Mouse (Mus musculus) brain, embryonic 18.5 days (tissue): Measurements from ENCODE around the gene Slain1.
A peak's percentile ranks its signal among the peaks of the same experiment; 100 is the strongest.

ENCODE experiments used
- DNase-seq: peaks from one replicate; pipeline ENCODE4 v3.0.0-alpha.2; 2012; ENCODE audit warnings: low read depth, low spot score

Slain1 gene

DNA sequence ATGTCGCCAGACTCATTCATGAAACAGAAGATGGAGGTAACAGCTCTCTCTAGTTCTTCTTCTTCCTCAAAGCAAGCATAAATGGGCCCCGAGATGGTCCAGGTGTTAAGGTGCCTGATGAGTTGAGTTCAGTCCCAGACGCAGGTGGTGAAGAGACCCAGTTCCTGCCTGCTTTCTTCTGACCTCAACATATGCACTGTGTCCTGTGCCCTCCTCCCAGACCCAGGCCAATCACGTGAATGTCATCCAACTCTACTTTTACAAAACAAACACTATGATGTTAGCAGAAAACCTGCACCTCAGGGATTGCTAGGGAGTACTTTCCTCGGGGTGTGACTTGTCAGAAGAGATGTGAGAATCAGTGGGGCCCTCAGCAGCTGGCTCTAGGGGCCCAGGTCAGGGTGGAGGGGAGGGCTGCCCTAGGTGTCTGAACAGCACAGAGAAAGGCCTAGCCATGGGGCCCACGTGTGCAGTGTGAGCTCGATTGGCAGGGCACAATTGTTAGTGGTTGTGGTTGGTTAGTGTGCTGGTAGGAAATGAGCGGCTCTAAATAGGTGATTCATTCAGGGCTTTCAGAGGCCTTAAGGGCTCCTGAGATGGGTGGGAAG lies 16.4 kb downstream of the Slain1 start:
- DNase-seq: no peak

DNA sequence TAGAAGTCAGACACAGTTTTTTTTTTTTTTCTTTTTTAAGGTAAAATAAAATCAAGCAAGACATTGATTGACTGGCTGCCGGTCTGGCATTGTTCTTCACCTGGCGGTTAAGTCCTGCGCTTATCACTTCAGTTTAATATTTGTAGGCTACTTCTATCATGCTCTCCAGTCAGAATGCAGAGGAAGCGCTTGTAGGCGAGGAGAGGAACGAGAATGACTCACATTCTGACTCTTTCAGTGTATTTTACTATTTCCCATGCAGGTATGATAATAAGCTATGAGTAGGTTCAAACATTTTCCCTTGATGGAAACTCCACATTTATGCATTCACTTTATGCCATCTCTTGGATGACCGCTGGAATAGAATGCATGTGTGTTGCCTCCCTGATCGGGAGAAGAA lies 17.0 kb downstream of the Slain1 start:
- DNase-seq: no peak

DNA sequence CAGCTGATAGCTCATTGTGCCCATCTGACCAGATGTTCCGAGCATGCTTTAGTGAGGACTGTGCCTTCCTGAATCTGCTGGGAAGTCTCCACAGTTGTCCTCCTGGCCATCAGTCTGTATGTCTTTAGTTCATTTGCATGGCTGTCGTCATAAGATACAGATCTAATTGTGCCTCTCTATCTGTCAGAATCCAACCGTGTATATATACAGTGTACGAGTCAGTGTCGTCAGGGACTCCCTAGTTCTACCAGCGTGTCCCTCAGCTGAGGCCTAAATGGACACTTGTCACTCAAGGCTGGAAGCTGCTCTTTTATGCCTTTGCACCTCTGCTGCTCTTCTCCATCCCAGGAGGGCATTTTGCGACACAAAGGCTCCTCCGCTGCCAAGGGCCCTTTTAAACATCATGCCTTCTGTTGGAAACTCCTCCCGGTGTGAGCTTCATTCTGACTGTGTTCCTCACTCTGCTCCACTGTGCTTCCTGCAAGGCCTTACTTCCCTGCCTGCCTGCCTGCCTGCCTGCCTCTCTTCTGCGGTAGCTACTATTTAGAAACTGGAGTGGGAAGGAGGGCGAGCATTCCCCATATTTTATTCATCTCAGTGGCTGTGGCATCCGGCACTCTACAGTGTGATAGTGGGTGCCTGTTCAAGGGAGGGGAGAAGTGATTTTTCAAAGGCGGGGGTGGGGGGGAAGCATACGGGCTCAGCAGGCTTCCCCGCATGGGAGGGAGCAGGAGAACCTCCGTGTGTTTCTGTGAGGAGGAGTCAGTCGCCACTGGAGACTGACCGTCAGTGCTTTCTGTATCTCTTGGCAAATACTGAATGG lies 29.6 kb downstream of the Slain1 start:
- DNase-seq: no peak

DNA sequence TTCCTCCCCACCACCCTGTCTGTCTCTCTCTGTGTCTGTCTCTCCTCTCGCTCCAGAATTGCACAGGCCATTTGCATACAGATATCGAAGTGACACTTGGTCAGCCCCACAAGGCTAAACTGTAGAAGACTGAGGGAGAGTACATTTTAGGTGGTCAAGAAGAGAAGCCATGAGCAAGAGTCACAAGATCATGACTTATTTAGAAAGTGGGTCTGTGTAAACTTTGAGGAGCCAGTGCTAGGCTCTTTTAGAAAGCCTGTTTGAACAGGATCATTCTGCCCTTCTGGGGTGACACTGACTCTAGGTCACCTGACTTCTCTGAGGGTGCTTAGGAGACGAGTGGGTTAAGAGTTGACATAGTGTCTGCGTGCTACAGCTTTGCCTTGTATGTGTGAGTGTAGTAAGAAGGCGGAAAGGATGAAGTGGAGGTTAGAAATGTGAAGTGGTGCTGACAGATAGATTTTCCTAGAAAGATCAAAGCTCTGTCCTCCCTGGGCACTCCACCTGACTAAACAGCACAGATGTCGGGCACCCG lies 30.3 kb downstream of the Slain1 start:
- DNase-seq: no peak

DNA sequence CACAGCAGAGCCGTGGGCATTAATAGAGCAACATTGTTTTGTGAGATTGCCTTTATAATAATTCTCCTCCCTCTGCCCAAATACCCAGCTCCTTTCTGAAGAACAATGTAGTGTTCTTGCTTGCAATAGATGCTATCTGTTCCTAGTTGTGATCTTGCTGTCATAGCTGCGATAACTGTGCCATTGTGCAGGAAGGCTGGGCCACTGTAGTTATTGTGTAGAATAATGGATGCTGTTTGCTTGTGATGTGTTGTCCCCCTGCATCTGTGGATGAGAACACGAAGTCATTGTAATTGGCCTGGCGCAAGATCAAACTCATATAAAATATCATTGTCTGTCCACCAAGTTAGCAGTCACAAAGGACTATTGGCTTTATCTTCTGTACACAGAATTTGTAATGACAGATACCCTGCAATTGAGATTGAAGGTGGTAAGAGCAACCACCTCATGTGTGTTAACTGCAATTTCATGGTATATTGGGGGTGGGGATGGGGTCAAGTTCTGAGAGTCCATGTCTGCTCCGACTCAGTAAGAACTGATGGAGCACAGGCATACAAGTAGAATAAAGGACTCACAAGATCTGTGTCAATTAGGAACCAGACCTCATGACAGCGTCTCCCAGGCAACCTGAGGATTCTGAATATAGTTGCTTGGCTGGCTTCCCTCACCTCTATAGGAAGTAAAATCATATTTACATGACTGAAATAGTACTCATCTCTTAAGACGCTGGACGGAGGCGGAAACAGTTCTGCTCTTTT lies 32.8 kb downstream of the Slain1 start:
- no peak for DNase-seq

DNA sequence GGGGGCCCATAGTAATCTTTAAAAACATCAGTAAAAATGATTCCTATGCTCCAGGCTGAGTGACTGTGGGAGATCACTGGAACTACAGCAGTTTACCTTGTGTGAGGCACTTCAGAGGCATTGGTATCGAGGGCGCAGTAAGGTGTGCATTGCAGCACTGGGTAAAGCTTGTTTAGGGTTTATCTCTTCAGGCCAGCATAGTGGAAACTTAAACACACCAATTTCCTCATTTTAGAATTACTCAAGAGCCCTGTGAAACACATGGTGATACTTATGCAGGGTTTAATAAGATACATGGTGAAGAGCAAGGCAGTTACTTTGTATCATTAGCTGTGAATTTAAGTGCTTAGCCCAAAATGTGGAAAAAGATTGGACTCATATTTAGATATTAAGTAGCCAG lies 37.0 kb downstream of the Slain1 start:
- no peak for DNase-seq

DNA sequence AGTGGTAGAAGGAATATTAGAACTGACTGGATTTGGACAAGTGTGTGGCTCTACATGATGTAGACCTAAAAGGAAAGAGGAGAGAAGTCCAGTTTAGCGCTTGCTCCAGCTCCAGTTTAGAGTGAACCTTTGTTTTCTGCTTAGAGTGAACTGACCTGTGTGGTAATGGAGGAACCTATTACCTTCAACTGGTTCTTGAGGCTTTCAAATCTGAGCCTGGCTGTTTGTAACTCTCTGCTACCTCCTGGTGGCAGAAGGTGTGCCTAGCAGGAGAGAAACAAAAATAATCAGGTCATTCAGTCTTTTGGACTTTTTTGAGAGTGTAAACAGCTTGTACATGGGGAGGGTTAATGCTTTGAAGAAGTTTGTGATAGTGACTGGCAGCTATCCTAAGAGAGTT lies 44.3 kb downstream of the Slain1 start:
- no peak for DNase-seq

DNA sequence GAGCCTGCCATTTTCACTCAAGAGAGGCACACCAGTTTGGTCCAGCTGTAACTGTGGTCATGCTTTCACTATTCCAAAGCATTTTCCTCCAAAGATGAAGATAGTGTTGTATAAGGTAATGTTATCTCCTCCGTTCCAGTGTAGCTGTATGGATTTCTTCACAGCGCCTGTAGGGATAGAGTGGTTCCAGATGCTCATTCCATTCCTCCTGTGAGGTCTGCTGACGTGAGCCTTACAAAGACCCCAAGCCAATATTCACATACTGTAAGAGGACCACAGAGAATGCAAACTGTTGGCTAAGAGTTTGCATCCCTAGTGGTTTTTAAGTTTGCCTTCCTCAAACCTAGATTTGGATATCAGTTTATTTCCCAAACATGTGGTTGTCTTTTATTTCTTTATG lies 45.6 kb downstream of the Slain1 start:
- DNase-seq: no peak

DNA sequence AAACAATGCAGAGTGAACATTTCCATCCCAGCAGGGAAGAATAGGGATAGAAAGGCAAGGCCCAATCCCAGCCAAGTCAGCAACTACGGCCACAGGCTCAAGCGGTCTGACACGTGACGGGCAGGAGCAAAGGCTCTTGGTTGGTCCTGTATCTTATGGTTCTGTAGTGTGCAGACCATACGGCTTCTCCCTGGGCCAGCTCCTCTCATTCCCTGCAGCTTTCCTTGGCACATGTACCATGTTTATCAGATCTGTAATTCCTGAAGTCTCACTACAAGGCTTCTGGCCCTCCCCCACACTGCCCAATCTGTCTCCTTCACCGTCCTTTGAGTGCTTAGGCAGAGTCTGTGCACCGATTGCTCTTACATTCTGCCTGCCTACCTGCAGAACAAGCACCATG lies 47.1 kb downstream of the Slain1 start:
- no peak for DNase-seq

DNA sequence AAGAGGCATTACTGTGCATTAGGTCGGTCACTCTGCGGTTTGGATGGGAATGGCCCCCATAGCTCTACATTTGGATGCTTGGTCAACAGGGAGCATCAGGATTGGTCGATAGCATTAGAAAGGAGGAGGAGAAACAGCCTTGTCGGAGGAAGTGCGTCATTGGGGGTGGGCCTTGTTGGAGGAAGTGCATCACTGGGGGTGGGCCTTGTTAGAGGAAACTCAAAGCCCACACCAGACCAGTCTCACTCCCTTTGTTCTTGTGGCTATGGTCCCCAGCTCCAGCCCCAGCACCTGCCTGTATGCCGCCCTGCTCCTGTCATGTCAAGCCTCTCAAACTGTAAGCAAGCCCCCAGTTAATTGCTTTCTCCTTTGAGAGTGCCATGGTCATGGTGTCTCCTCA lies 49.3 kb downstream of the Slain1 start:
- DNase-seq: no peak

DNA sequence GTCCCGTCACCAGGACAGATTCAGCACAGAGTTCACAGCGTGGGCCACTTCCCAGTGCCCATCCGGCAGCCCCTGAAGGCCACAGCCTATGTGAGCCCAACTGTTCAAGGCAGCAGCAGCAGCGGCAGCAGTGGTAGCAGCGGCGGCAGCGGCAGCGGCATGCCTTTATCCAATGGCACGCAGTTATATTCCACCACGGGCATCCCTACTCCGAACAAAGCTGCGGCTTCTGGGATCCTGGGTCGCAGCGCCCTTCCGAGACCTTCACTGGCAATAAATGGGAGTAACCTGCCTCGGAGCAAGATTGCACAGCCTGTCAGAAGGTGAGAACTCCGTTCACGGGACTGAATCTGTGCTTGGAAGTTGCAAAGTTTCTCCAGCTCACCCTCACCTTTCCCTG lies 52.5 kb downstream of the Slain1 start:
- DNase-seq: no peak

DNA sequence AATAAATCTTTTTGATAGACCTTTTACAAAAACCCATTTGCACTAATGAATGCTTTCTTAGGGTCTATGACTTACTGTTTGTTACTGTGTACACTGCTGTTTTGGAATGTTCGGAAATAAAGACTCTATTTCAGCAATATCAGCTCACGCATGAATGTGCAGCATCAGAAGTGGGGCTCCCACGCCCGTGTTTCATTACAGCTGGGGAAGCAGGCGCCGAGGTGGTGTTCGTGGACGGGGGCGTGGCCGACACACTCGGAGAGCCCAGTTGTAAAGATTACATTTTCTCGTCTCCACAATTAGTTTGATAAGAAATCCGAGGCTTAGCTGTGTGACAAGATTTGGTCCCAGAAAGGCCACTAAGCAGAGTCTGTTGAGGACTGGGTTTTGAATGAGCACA lies 54.7 kb downstream of the Slain1 start:
- no peak for DNase-seq

DNA sequence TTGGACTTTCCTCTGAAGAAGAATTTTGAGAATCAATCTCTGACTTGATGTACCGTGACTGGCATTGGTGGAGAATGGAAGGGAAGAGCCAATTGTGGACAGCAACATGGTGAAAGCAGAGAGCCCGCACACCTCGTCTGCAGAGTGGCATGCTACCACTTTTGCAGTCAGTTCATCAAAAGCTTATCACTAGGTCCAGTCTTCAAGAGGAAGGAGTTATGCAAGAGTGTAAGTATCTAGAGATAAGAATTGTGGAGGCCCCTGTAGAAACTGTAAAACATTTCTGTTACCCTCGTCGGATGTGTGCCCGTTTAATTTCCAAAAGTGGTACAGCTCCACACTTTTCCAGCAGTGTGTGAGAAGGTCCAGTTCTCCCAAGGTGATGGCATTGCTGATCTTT lies 56.3 kb downstream of the Slain1 start:
- no peak for DNase-seq

DNA sequence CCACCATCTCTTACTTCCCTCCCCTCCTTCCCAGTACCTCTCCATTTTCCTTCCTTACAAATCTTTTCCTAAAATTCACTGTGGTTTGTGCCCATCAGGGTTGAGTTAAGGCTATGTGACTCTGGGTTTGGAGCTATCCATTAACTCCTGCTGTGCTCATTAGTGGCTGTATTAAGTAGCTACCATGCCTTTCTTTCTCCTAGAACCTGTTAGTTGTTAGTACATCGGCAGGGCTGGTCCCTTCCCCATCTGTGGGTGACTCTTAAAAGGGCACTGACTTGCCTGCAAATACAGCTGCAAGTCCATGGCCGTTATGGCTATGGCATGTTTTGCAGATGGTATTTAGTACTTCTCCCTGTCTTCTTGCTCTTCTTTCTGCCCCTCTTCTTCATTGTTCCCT lies 58.6 kb downstream of the Slain1 start:
- DNase-seq: no peak

DNA sequence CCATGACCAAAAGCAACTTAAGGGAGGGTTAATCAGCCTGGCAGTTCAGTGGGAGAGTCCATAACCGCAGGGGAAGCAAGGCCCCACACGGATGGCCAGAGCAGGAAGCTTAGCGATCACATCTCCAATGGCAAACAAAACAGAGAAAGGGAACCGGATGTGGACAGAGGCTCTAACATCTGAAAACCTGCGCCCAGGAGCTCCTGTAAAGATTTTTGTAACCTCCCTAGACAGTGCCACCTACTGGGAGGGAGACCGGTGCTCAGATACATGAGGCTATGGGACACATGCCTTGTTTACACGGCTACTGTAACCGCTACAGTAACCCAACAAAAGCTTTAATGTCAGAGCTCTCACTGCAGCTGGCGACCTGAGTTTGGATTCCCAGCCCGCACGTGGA lies 59.2 kb downstream of the Slain1 start:
- no peak for DNase-seq

DNA sequence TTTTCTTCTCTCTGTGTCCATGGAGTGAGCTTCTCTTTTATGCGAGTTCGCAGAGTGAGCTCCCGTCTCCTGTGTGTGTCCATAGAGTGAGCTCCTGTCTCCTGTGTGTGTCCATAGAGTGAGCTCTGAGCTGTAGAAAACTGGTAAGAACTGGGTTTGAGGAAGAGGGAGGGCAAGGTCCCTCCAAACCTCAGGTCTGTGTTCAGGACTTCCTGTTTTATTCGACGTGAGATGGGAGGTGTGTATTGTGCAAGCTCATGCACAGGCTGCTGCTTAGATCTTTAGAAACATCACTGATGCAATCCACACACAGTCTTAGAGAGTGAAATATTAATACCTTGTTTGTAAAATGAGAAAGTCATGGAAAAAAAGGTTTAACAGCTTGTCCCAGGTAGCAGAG lies 63.0 kb downstream of the Slain1 start:
- no peak for DNase-seq

DNA sequence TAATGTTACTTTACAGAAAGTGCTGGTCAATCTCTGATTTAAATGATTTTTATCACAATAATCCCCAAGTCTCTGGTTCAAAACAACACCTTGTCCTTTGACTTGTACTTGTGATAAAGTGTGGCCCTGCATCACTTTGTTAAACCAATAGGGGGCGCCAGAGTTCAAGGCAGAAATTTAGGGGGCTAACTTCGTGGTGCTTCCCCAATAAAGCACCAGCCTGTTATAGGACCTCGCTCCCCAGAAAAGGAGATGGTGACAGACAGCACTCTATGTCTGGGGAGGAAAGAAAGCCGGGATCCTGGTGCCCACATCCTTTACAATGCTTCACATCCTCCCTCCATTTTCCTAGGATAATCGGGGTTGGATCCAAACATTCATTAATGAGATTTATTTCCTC lies 67.5 kb downstream of the Slain1 start:
- no peak for DNase-seq

DNA sequence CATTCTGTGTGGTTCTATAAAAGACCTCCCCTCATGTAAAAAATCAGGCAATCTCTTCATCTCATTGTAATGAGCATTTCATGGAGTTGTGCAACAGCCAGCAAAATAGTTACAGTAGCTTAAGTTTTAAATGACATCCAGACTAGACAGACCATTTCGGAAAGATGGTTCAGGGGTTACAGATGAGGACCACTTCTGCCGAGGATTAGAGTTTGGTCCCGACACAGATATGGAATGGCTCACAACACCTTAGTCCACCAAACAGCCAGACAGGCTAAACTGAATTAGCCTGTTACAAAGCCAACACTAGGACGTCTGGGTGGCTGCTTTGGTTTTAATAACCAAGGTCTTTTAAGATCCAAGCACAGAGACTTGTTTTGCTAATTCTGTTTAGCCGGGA lies 68.0 kb downstream of the Slain1 start:
- DNase-seq: no peak

DNA sequence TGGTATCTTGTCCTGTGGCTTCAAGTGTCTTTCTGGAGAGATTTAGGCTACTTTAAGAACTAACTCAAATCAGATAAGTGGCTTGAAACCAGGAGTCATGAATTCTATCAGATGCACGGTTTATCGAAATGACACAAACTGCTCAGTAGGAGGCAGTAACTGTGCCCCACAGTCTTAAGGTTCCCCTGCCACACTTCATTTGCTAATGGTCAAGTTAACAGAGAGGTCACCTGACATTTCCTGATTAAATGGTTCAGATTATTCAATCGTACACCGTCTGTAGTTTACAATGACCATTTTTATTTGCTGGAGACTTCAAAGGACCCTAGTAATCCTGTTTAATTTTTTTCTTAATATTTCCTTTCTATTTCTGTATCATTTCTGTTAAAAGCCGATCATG lies 68.4 kb downstream of the Slain1 start:
- no peak for DNase-seq

DNA sequence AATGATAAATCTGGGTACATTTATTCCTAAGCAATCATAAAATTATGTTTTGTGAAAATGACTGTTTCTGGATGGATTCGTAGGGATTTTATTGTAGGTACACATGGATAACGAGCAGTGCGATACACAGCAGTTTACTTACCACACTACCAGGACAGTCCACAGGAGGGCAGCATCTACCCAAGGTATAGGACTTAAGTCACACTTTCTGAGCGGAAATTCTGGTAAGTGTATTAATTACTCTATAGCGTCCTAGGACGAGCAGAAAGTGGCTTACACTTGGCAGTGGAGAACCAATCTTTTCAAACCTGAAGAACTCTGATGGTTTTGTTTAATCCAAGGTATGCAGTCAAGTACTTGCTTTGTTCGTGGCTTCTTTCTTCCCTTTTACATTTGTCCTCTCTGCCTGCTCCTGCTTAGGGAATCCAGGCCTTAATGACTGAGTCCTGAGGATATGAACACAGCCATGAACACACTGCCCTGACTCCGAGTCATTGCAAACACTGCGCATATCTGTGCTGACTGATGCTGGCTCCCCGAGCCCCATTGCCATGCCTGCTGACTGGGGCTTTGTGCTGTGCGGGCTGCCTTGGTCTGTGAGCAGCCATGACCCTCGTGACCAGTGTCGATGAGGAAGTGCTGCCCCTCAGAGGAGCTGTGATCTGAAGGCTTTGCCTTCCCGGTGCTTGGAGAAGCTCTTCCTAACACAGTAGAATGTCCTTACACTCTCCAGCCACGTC lies 69.0 kb downstream of the Slain1 start:
- peak; percentile 77 for DNase-seq

DNA sequence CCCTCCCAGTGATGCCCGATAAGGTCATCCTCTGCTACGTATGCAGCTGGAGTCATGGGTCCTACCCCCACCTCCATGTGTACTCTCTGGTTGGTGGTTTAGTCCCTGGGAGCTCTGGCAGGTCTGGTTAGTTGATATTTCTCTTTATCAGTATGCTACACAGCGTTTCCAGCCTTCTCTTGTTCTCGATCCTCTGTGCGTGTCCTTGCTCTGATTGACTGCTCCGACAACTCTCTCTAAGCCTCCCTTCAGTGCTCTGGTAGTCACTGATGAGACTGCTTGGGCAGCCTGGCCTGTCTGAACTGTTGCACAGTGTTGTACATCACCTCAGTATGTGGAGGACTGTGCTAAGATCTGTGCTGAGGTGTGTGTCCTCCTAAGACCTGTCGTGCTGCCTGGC lies 70.1 kb downstream of the Slain1 start:
- no peak for DNase-seq
